Mouse (Mus musculus): ENCODE data around the gene Atp8a1. TPM values are rescaled to one million over a fixed set of nuclear protein-coding genes. Genes with fewer than 3 reads are reported as not detected.

The Atp8a1 gene
- polyA plus RNA-seq, 1 experiment from 2014 or later = 54.7 TPM

DNA sequence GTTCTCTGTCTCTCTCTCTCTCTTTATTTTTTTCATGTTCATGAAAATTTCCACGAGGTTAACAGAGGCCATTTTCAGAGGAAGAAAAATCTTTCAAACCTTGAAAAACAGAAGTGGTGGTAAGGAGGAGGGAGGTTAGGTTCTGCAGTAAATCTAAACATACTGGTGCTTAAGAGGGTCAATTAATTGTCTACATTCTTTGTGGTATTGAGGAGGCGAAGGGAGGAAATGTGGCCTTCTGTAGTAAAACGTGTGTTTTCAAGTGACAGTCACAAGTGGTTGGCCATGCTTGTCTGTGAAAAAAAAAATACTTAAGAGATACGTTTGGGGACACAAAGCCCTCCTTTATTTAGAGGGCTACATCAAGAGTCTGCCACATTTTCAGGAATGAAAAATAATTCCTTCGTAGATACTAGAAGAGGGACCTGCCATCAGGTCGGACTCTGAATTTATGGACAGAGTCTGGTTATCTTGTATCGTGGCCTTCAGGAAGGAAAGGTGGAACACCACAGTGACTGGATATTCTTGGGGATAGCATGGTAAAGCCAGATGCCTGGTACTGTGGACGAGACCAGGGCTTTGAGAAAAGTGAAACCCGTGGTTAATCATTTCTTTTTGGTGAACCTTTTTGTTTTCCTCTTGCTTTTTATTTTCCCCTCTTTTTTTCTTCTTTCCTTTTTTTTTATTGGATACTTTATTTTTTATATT is 113.5 kb downstream of the Atp8a1 start:
- DNase-seq = no peak
- ATAC-seq (ENCODE audit: low FRiP score, low TSS enrichment) = no peak
- Histone ChIP-seq H3K4me3 (replicated peaks; ENCODE audit: low read depth, low read length) (no peak overlapping the region), H3K27ac (replicated peaks; ENCODE audit: low read depth, low read length) (no peak overlapping the region), H3K4me1 (ENCODE audit: control insufficient read depth, insufficient read depth, low read length) (no peaks in the 10 kb centered on the region), H3K27me3 (ENCODE audit: control insufficient read depth, insufficient read depth, low read length) (no peaks in the 10 kb centered on the region), H3K4me2 (ENCODE audit: low read length) (no peak overlapping the region), H3K9me3 (ENCODE audit: control insufficient read depth, low read length) (no peaks in the 10 kb centered on the region), H3K36me3 (ENCODE audit: control insufficient read depth, insufficient read depth, low read length) (peaks cover 22% of the 10 kb centered on the region), H3K9ac (replicated peaks; ENCODE audit: low read length) (no peak overlapping the region)
- WGBS = 75% methylated on average over 9 of the region's 9 CpGs

DNA sequence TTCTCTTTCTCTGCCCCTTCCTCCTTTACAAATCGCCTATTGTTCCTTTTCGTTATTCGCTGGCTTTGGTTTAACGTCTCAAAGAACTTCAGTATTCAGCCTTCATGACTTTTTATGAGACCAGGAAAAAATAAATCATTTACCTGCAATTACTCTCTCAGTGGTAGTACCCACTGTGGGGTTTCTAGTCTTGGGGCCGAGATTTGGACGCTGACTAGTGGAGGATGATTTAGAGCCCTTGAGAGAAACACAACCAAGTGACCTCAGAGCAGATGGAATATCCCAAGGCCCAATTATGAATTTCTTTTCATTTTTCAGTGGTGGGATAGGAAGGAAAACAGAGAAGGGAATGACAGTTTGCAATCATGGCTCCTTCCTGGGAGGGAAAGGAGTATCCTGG is 114.1 kb downstream of the Atp8a1 start:
- Histone ChIP-seq H3K4me1 (ENCODE audit: control insufficient read depth, insufficient read depth, low read length) (no peaks in the 10 kb centered on the region), H3K9me3 (ENCODE audit: control insufficient read depth, low read length) (no peaks in the 10 kb centered on the region), H3K27me3 (ENCODE audit: control insufficient read depth, insufficient read depth, low read length) (no peaks in the 10 kb centered on the region), H3K27ac (replicated peaks; ENCODE audit: low read depth, low read length) (no peak overlapping the region), H3K4me3 (replicated peaks; ENCODE audit: low read depth, low read length) (no peak overlapping the region), H3K36me3 (ENCODE audit: control insufficient read depth, insufficient read depth, low read length) (peaks cover 25% of the 10 kb centered on the region), H3K9ac (replicated peaks; ENCODE audit: low read length) (no peak overlapping the region), H3K4me2 (ENCODE audit: low read length) (no peak overlapping the region)
- WGBS = 83% methylated on average over 6 of the region's 6 CpGs
- DNase-seq = no peak
- ATAC-seq (ENCODE audit: low FRiP score, low TSS enrichment) = no peak

DNA sequence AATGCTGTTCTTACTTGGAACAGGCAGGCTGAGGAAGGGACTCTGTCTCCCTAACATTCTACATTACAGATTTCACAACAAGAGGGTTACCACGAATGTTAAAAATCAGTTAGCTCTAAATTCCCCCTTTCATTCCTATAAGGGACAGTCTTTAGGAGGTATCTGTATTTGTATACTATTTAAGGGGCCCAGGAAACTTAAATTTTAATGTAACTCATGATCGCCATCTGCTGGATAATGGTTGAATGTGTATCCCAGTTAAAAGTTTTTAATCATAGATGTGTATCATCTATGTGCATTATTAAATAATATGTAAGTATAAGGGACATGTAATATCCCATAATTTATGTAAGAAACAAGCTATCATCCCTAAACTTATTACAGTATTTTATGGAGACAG is 119.5 kb downstream of the Atp8a1 start:
- H3K4me1 ChIP-seq (ENCODE audit: control insufficient read depth, insufficient read depth, low read length) = no peaks in the 10 kb centered on the region
- ATAC-seq (ENCODE audit: low FRiP score, low TSS enrichment) (no peak), DNase-seq (peak; percentile 78)
- 11% methylated on average over 2 of the region's 2 CpGs for WGBS
- no peaks in the 10 kb centered on the region for H3K27me3 ChIP-seq (ENCODE audit: control insufficient read depth, insufficient read depth, low read length)
- no peak overlapping the region for H3K4me2 ChIP-seq (ENCODE audit: low read length)
- no peak overlapping the region for H3K4me3 ChIP-seq (replicated peaks; ENCODE audit: low read depth, low read length)
- no peaks in the 10 kb centered on the region for H3K9me3 ChIP-seq (ENCODE audit: control insufficient read depth, low read length)
- H3K27ac ChIP-seq (replicated peaks; ENCODE audit: low read depth, low read length) = no peak overlapping the region
- no peak overlapping the region for H3K9ac ChIP-seq (replicated peaks; ENCODE audit: low read length)
- H3K36me3 ChIP-seq (ENCODE audit: control insufficient read depth, insufficient read depth, low read length) = peaks cover 28% of the 10 kb centered on the region

- Histone ChIP-seq H3K4me3 (replicated peaks; ENCODE audit: low read depth, low read length) (no peak overlapping the region), H3K4me2 (ENCODE audit: low read length) (no peak overlapping the region), H3K27ac (replicated peaks; ENCODE audit: low read depth, low read length) (no peak overlapping the region), H3K27me3 (ENCODE audit: control insufficient read depth, insufficient read depth, low read length) (no peaks in the 10 kb centered on the region), H3K36me3 (ENCODE audit: control insufficient read depth, insufficient read depth, low read length) (peaks cover 27% of the 10 kb centered on the region), H3K4me1 (ENCODE audit: control insufficient read depth, insufficient read depth, low read length) (no peaks in the 10 kb centered on the region), H3K9ac (replicated peaks; ENCODE audit: low read length) (no peak overlapping the region), H3K9me3 (ENCODE audit: control insufficient read depth, low read length) (no peaks in the 10 kb centered on the region)
- DNase-seq (no peak), ATAC-seq (ENCODE audit: low FRiP score, low TSS enrichment) (no peak)
- 89% methylated on average over 13 of the region's 13 CpGs for WGBS
Observed at GRCm38 (mm10) chr5:67726810-67727209, 120.4 kb downstream of the Atp8a1 start.

DNA sequence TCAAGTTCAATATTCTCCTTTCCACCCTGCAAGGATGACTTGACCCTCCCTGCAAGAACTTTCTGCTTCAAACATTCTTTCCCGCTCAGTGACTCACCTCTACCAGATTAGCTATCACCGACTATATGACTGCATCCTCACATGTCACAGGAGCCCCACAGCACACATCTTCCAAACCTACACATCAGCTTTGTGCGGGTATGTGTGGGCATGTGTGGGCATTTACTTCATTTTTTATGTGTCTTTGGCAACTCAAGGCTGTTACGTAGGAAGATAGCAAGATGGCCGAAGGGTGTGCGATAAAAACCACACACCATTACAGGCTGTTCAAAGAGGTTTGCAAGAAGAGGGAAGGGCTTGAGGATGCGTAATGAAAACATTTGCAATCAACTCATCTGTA is 145.6 kb downstream of the Atp8a1 start:
- H3K4me3 ChIP-seq (replicated peaks; ENCODE audit: low read depth, low read length) = no peak overlapping the region
- H3K4me2 ChIP-seq (ENCODE audit: low read length) = no peak overlapping the region
- H3K9ac ChIP-seq (replicated peaks; ENCODE audit: low read length) = no peak overlapping the region
- no peak for ATAC-seq (ENCODE audit: low FRiP score, low TSS enrichment)
- WGBS = 98% methylated on average over 7 of the region's 7 CpGs
- H3K27ac ChIP-seq (replicated peaks; ENCODE audit: low read depth, low read length) = no peak overlapping the region
- no peaks in the 10 kb centered on the region for H3K9me3 ChIP-seq (ENCODE audit: control insufficient read depth, low read length)
- no peak for DNase-seq
- H3K36me3 ChIP-seq (ENCODE audit: control insufficient read depth, insufficient read depth, low read length) = peaks cover 28% of the 10 kb centered on the region
- H3K4me1 ChIP-seq (ENCODE audit: control insufficient read depth, insufficient read depth, low read length) = 0 out of 2 replicates have a peak, but pooled peaks cover 3% of the 10 kb centered on the region
- H3K27me3 ChIP-seq (ENCODE audit: control insufficient read depth, insufficient read depth, low read length) = no peaks in the 10 kb centered on the region

DNA sequence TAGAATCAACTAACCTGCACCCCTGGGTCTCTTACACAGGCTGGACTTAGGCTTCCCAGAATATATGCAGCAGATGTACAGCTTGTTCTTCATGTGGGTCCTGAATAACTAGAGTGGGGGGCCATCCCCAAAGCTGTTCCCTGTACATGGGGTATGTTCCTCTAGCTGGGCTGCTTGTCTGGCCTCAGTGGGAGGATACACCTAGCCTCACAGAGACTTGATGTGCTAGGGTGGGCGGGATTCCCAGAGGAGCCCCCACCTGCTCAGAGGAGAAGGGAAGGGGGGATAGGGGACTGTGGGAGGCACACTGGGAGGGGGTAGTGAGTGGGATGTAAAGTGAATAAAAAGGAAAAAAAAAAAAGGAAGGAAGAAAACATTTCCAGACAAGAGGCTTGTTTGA is 147.8 kb downstream of the Atp8a1 start:
- no peak overlapping the region for H3K9ac ChIP-seq (replicated peaks; ENCODE audit: low read length)
- H3K4me3 ChIP-seq (replicated peaks; ENCODE audit: low read depth, low read length) = no peak overlapping the region
- no peak for ATAC-seq (ENCODE audit: low FRiP score, low TSS enrichment)
- 86% methylated on average over 1 of the region's 1 CpGs for WGBS
- H3K4me1 ChIP-seq (ENCODE audit: control insufficient read depth, insufficient read depth, low read length) = 0 out of 2 replicates have a peak, but pooled peaks cover 3% of the 10 kb centered on the region
- H3K27ac ChIP-seq (replicated peaks; ENCODE audit: low read depth, low read length) = no peak overlapping the region
- no peaks in the 10 kb centered on the region for H3K9me3 ChIP-seq (ENCODE audit: control insufficient read depth, low read length)
- peaks cover 24% of the 10 kb centered on the region for H3K36me3 ChIP-seq (ENCODE audit: control insufficient read depth, insufficient read depth, low read length)
- DNase-seq = no peak
- no peak overlapping the region for H3K4me2 ChIP-seq (ENCODE audit: low read length)
- no peaks in the 10 kb centered on the region for H3K27me3 ChIP-seq (ENCODE audit: control insufficient read depth, insufficient read depth, low read length)

GRCm38 (mm10) chr5:67698176-67698575 is 149.1 kb downstream of the Atp8a1 start:
- H3K27me3 ChIP-seq (ENCODE audit: control insufficient read depth, insufficient read depth, low read length) = no peaks in the 10 kb centered on the region; the same call in 1 of the 2 replicates
- H3K27ac ChIP-seq (replicated peaks; ENCODE audit: low read depth, low read length) = no peak overlapping the region
- H3K4me3 ChIP-seq (replicated peaks; ENCODE audit: low read depth, low read length) = no peak overlapping the region
- H3K9ac ChIP-seq (replicated peaks; ENCODE audit: low read length) = no peak overlapping the region
- DNase-seq (no peak), ATAC-seq (ENCODE audit: low FRiP score, low TSS enrichment) (no peak)
- no peak overlapping the region for H3K4me2 ChIP-seq (ENCODE audit: low read length)
- 95% methylated on average over 3 of the region's 3 CpGs for whole genome bisulfite sequencing
- H3K36me3 ChIP-seq (ENCODE audit: control insufficient read depth, insufficient read depth, low read length) = peaks cover 23% of the 10 kb centered on the region
- 0 out of 2 replicates have a peak, but pooled peaks cover 3% of the 10 kb centered on the region for H3K4me1 ChIP-seq (ENCODE audit: control insufficient read depth, insufficient read depth, low read length)
- H3K9me3 ChIP-seq (ENCODE audit: control insufficient read depth, low read length) = no peaks in the 10 kb centered on the region

- Histone ChIP-seq H3K27ac (replicated peaks; ENCODE audit: low read depth, low read length) (peak overlapping the region; percentile 67), H3K4me1 (ENCODE audit: control insufficient read depth, insufficient read depth, low read length) (0 out of 2 replicates have a peak, but pooled peaks cover 3% of the 10 kb centered on the region), H3K4me3 (replicated peaks; ENCODE audit: low read depth, low read length) (no peak overlapping the region), H3K4me2 (ENCODE audit: low read length) (peak overlapping the region; percentile 27; the same call in 1 of the 2 replicates), H3K27me3 (ENCODE audit: control insufficient read depth, insufficient read depth, low read length) (no peaks in the 10 kb centered on the region; the same call in 1 of the 2 replicates), H3K36me3 (ENCODE audit: control insufficient read depth, insufficient read depth, low read length) (peaks cover 14% of the 10 kb centered on the region), H3K9ac (replicated peaks; ENCODE audit: low read length) (no peak overlapping the region), H3K9me3 (ENCODE audit: control insufficient read depth, low read length) (no peaks in the 10 kb centered on the region)
- ATAC-seq (ENCODE audit: low FRiP score, low TSS enrichment) = peak; percentile 54; the same call in 1 of the 2 replicates
- peak; percentile 70 for DNase-seq
- 17% methylated on average over 12 of the region's 12 CpGs for WGBS
Observed at GRCm38 (mm10) chr5:67696741-67697596, 150.3 kb downstream of the Atp8a1 start.
